Mouse (Mus musculus): Measurements from ENCODE around the gene Supt3. TPM values are rescaled to one million over a fixed set of nuclear protein-coding genes. Genes with fewer than 3 reads are reported as not detected.

The Supt3 gene
- polyA plus RNA-seq, 1 experiment, result 2.7 TPM

Other genes starting within 250 kb of the Supt3 start
- gene Runx2, start 37.6 kb downstream of the Supt3 start, polyA plus RNA-seq (2012; rRNA removed), result 1.0 and 4.6 TPM in 2 replicates

Data from large intestine, adult 2 months (tissue).